Mouse (Mus musculus) c-Kit-positive CD71-positive TER-119-negative erythroid progenitor cells, embryonic 14.5 days (primary cell): ENCODE results near the gene Tmcc2.

ENCODE experiments used
- DNase-seq: peaks from one replicate; pipeline ENCODE4 v3.0.0-alpha.2; 2013; ENCODE audit warnings: low read depth

Tmcc2 gene

GRCm38 (mm10) chr1:132341731-132342501 lies 49.2 kb downstream of the Tmcc2 start:
- DNase-seq, result no peak

DNA sequence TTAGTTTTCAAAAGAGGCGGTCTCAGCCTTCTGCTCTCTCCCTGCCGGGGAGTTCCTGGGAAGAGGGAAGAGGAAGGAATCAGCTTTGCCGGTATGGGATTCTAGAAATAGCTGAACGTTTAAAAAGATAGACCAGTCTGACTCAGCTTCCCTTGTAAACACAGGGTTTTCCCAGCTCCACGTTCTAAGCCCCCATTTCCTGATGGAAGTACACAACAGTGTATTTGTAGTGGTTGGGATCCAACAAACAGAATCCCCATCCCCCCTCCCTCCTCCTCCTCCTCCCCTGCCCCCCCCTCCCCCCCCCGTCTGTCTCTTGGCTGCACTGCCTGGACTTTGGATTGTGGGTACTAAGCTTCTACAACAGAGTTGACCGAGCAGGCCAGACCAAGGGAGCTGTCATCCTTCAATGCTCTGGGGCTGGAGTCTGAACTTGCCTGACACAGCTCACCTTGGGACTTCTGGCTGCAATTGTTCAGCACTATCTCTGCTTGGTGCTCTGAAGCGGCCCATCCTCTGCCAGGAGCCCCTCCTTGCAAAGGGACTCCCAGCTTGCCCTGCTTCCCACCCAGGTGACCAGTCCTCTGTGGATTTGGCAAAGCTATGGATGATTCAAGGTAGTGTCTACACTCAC lies 52.9 kb downstream of the Tmcc2 start:
- no peak for DNase-seq

GRCm38 (mm10) chr1:132336921-132337320 lies 54.2 kb downstream of the Tmcc2 start:
- DNase-seq, result no peak

DNA sequence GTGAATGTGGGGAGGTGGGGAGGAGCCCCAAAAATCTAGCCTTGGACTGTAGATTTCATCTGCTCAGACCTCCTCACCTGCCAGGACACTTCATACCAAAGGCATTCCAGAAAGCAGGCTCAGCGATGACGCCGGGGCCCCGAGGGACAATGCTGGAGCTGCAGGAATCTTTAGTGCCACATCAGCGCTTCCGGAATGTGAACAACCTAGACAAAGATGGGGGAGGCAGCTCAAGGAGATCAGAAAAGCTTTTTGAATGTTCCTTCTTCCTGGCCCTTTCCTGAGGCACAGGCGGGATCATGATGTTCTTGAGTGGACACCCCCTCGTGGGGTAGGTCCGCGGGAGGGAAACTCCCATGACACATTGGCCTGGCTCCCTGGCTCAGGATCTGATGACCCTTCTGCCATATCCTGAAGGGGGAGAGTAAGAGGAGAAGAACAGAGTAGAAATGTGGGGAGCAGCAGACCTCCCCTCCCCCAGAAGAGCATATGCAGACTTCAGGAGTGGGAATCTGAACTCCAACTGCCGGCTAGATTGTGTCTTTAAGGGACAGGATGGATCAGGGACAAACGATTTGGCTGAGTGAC lies 55.6 kb downstream of the Tmcc2 start:
- DNase-seq, result no peak

DNA sequence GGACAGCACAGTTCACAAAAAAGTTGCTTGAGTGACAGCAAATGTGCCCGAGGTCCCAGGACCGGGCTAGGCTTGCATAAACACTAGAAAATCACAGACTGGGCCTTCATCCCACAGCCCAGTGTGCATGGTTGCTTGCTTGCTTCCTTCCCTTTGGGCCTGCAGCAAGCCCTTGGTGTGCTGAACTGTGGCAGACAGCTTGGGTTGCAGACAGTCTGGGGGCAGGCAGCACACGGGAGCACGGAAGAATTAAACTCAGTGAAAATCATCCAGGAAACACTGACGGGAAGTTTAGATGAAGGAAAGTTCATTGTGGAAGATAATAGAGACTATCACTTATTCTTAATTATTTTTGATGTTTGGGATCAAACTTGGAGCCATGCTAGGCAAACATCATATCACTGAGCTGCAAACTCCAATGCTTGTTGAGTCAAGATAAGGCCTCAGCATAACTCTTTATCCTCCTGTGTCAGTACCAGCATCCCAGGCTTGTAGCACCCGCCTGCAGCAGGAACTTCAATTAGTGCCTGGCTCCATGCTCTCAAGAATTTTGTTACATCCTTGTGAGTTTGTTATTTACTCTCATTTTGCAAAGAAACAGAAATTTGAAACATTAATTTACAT lies 56.8 kb downstream of the Tmcc2 start:
- DNase-seq, result no peak

- DNase-seq, result no peak
These were observed 57.4 kb downstream of the Tmcc2 start for GRCm38 (mm10) chr1:132333675-132334141.

GRCm38 (mm10) chr1:132333201-132333600 lies 57.9 kb downstream of the Tmcc2 start:
- no peak for DNase-seq

DNA sequence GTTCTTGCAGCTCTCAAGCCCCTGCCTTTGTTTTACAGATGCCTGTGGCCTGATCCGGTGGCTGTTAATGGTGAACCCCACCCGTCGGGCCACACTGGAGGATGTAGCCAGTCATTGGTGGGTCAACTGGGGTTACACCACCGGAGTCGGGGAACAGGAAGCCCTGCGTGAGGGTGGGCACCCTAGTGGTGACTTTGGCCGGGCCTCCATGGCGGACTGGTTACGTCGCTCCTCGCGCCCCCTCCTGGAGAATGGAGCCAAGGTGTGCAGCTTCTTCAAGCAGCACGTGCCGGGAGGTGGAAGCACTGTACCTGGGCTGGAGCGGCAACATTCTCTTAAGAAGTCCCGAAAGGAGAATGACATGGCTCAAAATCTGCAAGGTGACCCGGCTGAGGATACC lies 59.8 kb downstream of the Tmcc2 start:
- no peak for DNase-seq

- DNase-seq, result no peak
These were observed 60.7 kb downstream of the Tmcc2 start for GRCm38 (mm10) chr1:132330397-132330796.

DNA sequence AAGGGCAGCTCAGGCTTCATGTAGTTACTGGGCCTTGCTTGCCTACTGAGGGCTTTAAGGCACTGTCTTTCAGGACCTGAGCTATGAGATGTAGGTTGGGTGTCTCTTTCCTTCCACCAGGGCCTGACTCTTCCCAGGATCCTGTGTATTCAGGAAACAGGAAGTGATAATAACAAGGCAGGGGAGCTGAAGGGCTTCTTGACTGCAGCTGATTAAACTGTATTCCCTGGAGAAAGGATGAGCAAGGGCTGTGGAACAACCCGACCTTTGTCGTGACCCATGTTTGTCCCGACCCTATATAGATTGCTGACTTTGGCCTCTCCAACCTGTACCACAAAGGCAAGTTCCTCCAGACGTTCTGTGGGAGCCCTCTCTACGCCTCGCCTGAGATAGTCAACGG lies 61.4 kb downstream of the Tmcc2 start:
- no peak for DNase-seq

- no peak for DNase-seq
These were observed 62.5 kb downstream of the Tmcc2 start for GRCm38 (mm10) chr1:132328565-132328964.

DNA sequence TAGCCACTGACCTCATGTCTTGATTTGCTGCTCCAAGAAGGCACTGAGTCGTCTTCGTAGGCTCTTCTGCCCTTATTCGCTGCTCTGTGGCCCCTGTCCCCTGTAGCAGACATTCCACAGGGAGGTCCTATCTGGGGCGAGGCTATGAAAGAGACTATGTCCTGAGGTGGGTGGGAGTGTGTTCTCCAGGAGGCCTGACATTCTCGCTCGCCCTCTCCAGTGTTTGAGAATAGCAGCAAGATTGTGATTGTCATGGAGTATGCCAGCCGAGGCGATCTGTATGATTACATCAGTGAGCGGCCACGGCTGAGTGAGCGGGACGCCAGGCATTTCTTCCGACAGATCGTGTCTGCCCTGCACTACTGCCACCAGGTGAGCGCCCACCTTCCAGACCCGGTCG lies 63.6 kb downstream of the Tmcc2 start:
- DNase-seq, result no peak

- DNase-seq, result no peak
These were observed 64.3 kb downstream of the Tmcc2 start for GRCm38 (mm10) chr1:132326777-132327176.

DNA sequence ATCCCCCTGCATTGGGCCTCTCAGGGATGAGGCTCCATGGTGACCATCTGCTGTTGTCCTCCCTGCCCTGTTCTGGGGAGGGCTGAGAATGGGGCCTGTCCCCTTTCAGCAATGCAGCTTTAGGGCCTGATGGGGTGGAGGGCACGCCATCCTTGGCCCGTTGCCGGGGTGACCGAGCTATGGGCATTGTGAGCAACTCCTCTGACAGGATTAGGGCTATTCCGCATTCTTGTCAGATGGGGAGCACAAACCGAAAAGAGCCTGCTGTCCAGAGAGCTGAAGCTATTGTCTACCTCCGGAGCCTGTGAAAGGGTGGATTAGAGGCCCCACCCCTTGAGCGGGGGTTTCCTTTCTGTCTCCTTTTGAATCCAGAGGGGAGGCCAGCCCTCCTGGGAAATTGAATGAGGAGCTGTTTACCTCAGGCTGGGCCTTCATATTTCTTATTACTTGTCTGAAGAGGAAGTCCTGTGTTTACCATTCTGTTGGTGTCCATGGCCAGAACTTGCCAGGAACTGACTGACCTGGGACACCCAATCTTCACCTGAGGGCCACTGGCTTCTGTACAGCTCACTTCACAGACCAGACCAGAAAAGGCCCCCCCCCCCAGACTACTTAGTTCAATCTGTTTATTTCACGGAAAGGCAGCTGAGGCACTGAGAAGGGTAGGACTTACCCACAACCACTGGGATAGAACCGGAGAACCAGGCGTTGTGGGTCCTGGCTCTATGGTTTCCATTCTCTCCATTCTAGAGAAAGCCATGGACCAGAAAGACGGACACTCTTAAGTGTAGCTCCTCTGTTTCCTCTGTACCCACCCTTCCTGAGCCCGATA lies 68.2 kb downstream of the Tmcc2 start:
- DNase-seq, result no peak

DNA sequence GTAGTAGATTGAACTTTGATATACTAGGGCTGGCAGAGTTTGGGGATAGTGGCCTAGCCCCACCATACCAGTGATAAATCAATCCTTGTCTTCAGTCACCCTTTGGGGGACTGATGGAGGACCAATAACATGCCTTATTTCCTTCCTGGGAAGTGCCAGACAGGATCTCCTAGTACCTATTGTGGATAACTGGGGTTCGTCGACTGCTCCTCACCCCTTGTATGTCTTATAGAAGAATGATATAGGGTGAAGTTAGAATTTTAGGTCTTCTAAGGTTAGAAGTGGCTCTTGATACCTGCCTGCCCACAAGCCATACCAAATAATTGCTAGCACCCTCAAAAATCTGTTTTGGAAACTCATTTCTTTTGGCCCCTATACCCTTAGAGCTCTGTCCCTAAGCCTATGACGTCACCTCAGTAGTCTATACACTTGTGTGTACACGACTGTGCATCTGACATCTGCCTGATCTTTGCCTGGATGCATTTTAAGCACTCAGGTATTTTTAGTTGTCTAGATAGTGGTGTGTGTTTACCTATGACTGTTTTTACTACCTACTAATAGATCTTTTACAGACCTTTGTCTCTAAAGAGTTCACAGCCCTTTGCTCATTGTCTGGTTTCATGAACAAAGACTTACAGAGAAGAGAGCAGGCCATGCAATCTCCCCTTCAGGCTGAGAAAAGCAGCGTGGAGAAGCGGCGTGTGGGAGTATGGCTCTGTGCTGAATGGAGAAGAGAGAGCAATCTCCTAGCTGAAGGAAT lies 69.1 kb downstream of the Tmcc2 start:
- no peak for DNase-seq

- no peak for DNase-seq
These were observed 71.8 kb downstream of the Tmcc2 start for GRCm38 (mm10) chr1:132319242-132319641.

GRCm38 (mm10) chr1:132317894-132318863 lies 72.9 kb downstream of the Tmcc2 start:
- no peak for DNase-seq

GRCm38 (mm10) chr1:132317413-132317812 lies 73.7 kb downstream of the Tmcc2 start:
- DNase-seq, result no peak

DNA sequence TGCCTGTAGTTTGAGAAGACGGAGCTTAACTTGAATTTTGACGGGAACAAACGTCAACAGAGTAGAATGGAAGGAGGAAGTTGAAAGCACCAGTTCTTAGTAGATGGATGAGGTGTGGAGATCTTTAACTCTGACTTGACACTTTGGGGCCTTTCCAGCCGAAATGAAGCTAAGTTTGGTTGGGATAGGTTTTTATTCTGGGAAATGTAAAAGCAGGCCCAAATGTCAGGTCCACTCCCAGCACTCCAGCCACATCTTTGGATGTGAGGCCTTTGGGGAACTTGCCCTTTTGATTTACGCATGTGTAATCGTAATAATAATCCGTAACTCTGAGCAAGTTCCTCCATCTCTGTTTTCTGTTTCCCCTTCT lies 74.5 kb downstream of the Tmcc2 start:
- no peak for DNase-seq
